Mouse (Mus musculus) liver, adult (tissue): Measurements from ENCODE around the gene Gm20815.
"Not testable (repeated sequence)": the region's sequence is repeated elsewhere in the genome, so short reads cannot be mapped to it uniquely, and the experiment has no call there.

ENCODE experiments used
- GATA4 ChIP-seq: IDR thresholded peaks from 2 replicates; pipeline ENCODE4 v1.6.1; 2014; ENCODE audit warnings: mild to moderate bottlenecking, low read length; ENCODE audit not compliant: insufficient replicate concordance

Gene Gm20815

GRCm38 (mm10) chrY:8835069-8835468 is at the start of gene Gm20815:
TSS of gene Gm20815 (minus strand) at chrY:8835169.
- not testable (repeated sequence) for TF ChIP-seq GATA4
